25 mouse cellular contexts compared by ENCODE assay signal in the genomic region with DNA sequence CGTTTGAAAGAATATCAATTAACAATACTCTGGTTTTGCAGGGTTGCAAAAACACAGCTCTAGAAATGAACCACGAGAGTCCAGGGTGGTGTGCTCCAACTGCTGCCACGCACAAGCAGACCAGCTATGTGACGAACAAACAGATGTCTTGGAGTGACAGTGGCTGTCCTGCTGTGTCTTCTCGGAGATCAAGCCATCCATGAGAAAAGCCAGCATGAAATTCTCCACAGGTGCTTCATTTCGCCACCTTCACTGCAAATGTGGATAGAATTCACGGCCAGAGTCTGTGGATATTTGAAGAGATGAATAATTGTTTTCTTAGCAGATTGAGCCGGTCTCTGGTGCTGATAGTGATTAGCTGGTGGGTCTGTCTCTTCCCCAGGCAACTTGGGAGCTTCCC.
"Had no signal": no experiment of that assay in that cellular context is flagged by ENCODE, and none has a peak within 500 bp of the region (broad histone marks: within the 10 kb centered on the region; RNA-seq: fewer than 3 reads in every experiment).

No protein-coding gene starts in this region.

- ATAC-seq: forebrain, embryonic 13.5 days; forebrain, embryonic 14.5 days; forebrain, embryonic 15.5 days; forebrain, embryonic 16.5 days; forebrain, postnatal 0 days had no signal

- H3K36me3 ChIP-seq: embryonic facial prominence, embryonic 10.5 days; embryonic facial prominence, embryonic 12.5 days; embryonic facial prominence, embryonic 13.5 days; embryonic facial prominence, embryonic 15.5 days; forebrain, embryonic 10.5 days; forebrain, embryonic 12.5 days; forebrain, embryonic 15.5 days; heart, embryonic 10.5 days had no signal

- DNase-seq: cerebellum, adult 8-10 months; cerebellum, adult 9-11 months; embryo, embryonic 11 days; forebrain, postnatal 0 days; gastrocnemius, adult 2 months; gastrocnemius, postnatal 10 days; gastrocnemius, postnatal 14 days; gastrocnemius, postnatal 25 days; gastrocnemius, postnatal 36 days; heart, adult 11 months; heart, adult 18-20 months; heart, adult 2 months had no signal

- H3K4me2 ChIP-seq: embryonic facial prominence, embryonic 12.5 days; embryonic facial prominence, embryonic 13.5 days; embryonic facial prominence, embryonic 15.5 days; forebrain, embryonic 12.5 days; forebrain, embryonic 13.5 days; forebrain, embryonic 15.5 days; heart, embryonic 11.5 days had no signal

- H3K9ac ChIP-seq: embryonic facial prominence, embryonic 12.5 days; embryonic facial prominence, embryonic 13.5 days; embryonic facial prominence, embryonic 15.5 days; forebrain, embryonic 12.5 days; forebrain, embryonic 13.5 days; forebrain, embryonic 15.5 days; forebrain, postnatal 0 days had no signal

- H3K27ac ChIP-seq: embryonic facial prominence, embryonic 10.5 days; embryonic facial prominence, embryonic 12.5 days; embryonic facial prominence, embryonic 13.5 days; embryonic facial prominence, embryonic 15.5 days; forebrain, embryonic 10.5 days; forebrain, embryonic 12.5 days; forebrain, embryonic 13.5 days; forebrain, embryonic 15.5 days; gastrocnemius, adult 2 months; heart, adult 2 months; heart, embryonic 10.5 days had no signal

- H3K4me1 ChIP-seq: embryonic facial prominence, embryonic 10.5 days; embryonic facial prominence, embryonic 12.5 days; embryonic facial prominence, embryonic 13.5 days; embryonic facial prominence, embryonic 15.5 days; forebrain, embryonic 10.5 days; forebrain, embryonic 13.5 days had no signal

- H3K9me3 ChIP-seq: embryonic facial prominence, embryonic 10.5 days; embryonic facial prominence, embryonic 12.5 days; embryonic facial prominence, embryonic 13.5 days; embryonic facial prominence, embryonic 15.5 days; forebrain, embryonic 10.5 days; forebrain, embryonic 12.5 days; forebrain, embryonic 13.5 days; forebrain, embryonic 15.5 days; heart, embryonic 10.5 days had no signal

- H3K27me3 ChIP-seq: embryonic facial prominence, embryonic 12.5 days; embryonic facial prominence, embryonic 13.5 days; embryonic facial prominence, embryonic 15.5 days; forebrain, embryonic 12.5 days; forebrain, embryonic 13.5 days; forebrain, embryonic 15.5 days had no signal

- H3K4me3 ChIP-seq: embryonic facial prominence, embryonic 10.5 days; embryonic facial prominence, embryonic 12.5 days; embryonic facial prominence, embryonic 13.5 days; embryonic facial prominence, embryonic 15.5 days; erythroblast, embryonic 14.5 days; forebrain, embryonic 10.5 days; forebrain, embryonic 12.5 days; forebrain, embryonic 13.5 days; forebrain, embryonic 15.5 days; gastrocnemius, adult 2 months; heart, adult 2 months; heart, embryonic 10.5 days had no signal
